Mouse (Mus musculus): ENCODE measurements around the gene Reps2. TPM values are rescaled to one million over a fixed set of nuclear protein-coding genes. Genes with fewer than 3 reads are reported as not detected.

Reps2 gene
- polyA plus RNA-seq, 1 experiment = not detected

- no peaks in the 10 kb centered on the region for H3K4me1 ChIP-seq (ENCODE audit: control insufficient read depth, insufficient read depth, low read length)
- TF ChIP-seq POLR2A (IDR thresholded peaks at IDR 0.05; ENCODE audit: insufficient read depth, low read depth, low read length) = no peak
- no peak for TF ChIP-seq CTCF (IDR thresholded peaks at IDR 0.05; ENCODE audit: insufficient read depth, low read depth, low read length)
- H3K4me3 ChIP-seq (ENCODE audit: insufficient read depth, low read depth, low read length) = no peak overlapping the region
- WGBS = 94% methylated on average over 2 of the region's 2 CpGs
- no peak overlapping the region for H3K27ac ChIP-seq (ENCODE audit: insufficient read depth, low read depth, low read length)
Observed at GRCm38 (mm10) chrX:162606113-162606512, 37.3 kb downstream of the Reps2 start.

GRCm38 (mm10) chrX:162599666-162600065 is 43.8 kb downstream of the Reps2 start:
- H3K4me3 ChIP-seq (ENCODE audit: insufficient read depth, low read depth, low read length) = no peak overlapping the region
- no peaks in the 10 kb centered on the region for H3K4me1 ChIP-seq (ENCODE audit: control insufficient read depth, insufficient read depth, low read length)
- TF ChIP-seq CTCF (IDR thresholded peaks at IDR 0.05; ENCODE audit: insufficient read depth, low read depth, low read length) = no peak
- no peak for TF ChIP-seq POLR2A (IDR thresholded peaks at IDR 0.05; ENCODE audit: insufficient read depth, low read depth, low read length)
- H3K27ac ChIP-seq (ENCODE audit: insufficient read depth, low read depth, low read length) = no peak overlapping the region
- WGBS = 82% methylated on average over 3 of the region's 3 CpGs

- Histone ChIP-seq H3K27ac (ENCODE audit: insufficient read depth, low read depth, low read length) (no peak overlapping the region), H3K4me3 (ENCODE audit: insufficient read depth, low read depth, low read length) (no peak overlapping the region), H3K4me1 (ENCODE audit: control insufficient read depth, insufficient read depth, low read length) (no peaks in the 10 kb centered on the region)
- WGBS = 38% methylated on average over 8 of the region's 8 CpGs
- TF ChIP-seq CTCF (IDR thresholded peaks at IDR 0.05; ENCODE audit: insufficient read depth, low read depth, low read length) = no peak
- TF ChIP-seq POLR2A (IDR thresholded peaks at IDR 0.05; ENCODE audit: insufficient read depth, low read depth, low read length) = no peak
Observed at GRCm38 (mm10) chrX:162591005-162591801, 52.2 kb downstream of the Reps2 start.

- no peaks in the 10 kb centered on the region for H3K4me1 ChIP-seq (ENCODE audit: control insufficient read depth, insufficient read depth, low read length)
- no peak for TF ChIP-seq CTCF (IDR thresholded peaks at IDR 0.05; ENCODE audit: insufficient read depth, low read depth, low read length)
- WGBS = 72% methylated on average over 6 of the region's 6 CpGs
- H3K27ac ChIP-seq (ENCODE audit: insufficient read depth, low read depth, low read length) = no peak overlapping the region
- no peak overlapping the region for H3K4me3 ChIP-seq (ENCODE audit: insufficient read depth, low read depth, low read length)
Observed at GRCm38 (mm10) chrX:162590145-162590790, 53.2 kb downstream of the Reps2 start.

GRCm38 (mm10) chrX:162589173-162589805 is 54.2 kb downstream of the Reps2 start:
- 88% methylated on average over 3 of the region's 3 CpGs for WGBS
- no peaks in the 10 kb centered on the region for H3K4me1 ChIP-seq (ENCODE audit: control insufficient read depth, insufficient read depth, low read length)
- no peak for TF ChIP-seq CTCF (IDR thresholded peaks at IDR 0.05; ENCODE audit: insufficient read depth, low read depth, low read length)
- TF ChIP-seq POLR2A (IDR thresholded peaks at IDR 0.05; ENCODE audit: insufficient read depth, low read depth, low read length) = no peak
- no peak overlapping the region for H3K27ac ChIP-seq (ENCODE audit: insufficient read depth, low read depth, low read length)
- no peak overlapping the region for H3K4me3 ChIP-seq (ENCODE audit: insufficient read depth, low read depth, low read length)

GRCm38 (mm10) chrX:162584349-162584748 is 59.1 kb downstream of the Reps2 start:
- Histone ChIP-seq H3K4me1 (ENCODE audit: control insufficient read depth, insufficient read depth, low read length) (no peaks in the 10 kb centered on the region), H3K4me3 (ENCODE audit: insufficient read depth, low read depth, low read length) (no peak overlapping the region), H3K27ac (ENCODE audit: insufficient read depth, low read depth, low read length) (no peak overlapping the region)
- 35% methylated on average over 3 of the region's 3 CpGs for WGBS
- TF ChIP-seq POLR2A (IDR thresholded peaks at IDR 0.05; ENCODE audit: insufficient read depth, low read depth, low read length) = no peak
- no peak for TF ChIP-seq CTCF (IDR thresholded peaks at IDR 0.05; ENCODE audit: insufficient read depth, low read depth, low read length)

GRCm38 (mm10) chrX:162580521-162580920 is 62.9 kb downstream of the Reps2 start:
- no peak for TF ChIP-seq CTCF (IDR thresholded peaks at IDR 0.05; ENCODE audit: insufficient read depth, low read depth, low read length)
- TF ChIP-seq POLR2A (IDR thresholded peaks at IDR 0.05; ENCODE audit: insufficient read depth, low read depth, low read length) = no peak
- H3K4me1 ChIP-seq (ENCODE audit: control insufficient read depth, insufficient read depth, low read length) = no peaks in the 10 kb centered on the region
- 75% methylated on average over 3 of the region's 3 CpGs for WGBS
- H3K27ac ChIP-seq (ENCODE audit: insufficient read depth, low read depth, low read length) = no peak overlapping the region
- H3K4me3 ChIP-seq (ENCODE audit: insufficient read depth, low read depth, low read length) = no peak overlapping the region

GRCm38 (mm10) chrX:162568439-162568838 is 75.0 kb downstream of the Reps2 start:
- no peak for TF ChIP-seq CTCF (IDR thresholded peaks at IDR 0.05; ENCODE audit: insufficient read depth, low read depth, low read length)
- TF ChIP-seq POLR2A (IDR thresholded peaks at IDR 0.05; ENCODE audit: insufficient read depth, low read depth, low read length) = no peak
- H3K4me1 ChIP-seq (ENCODE audit: control insufficient read depth, insufficient read depth, low read length) = no peaks in the 10 kb centered on the region
- 91% methylated on average over 2 of the region's 2 CpGs for WGBS
- no peak overlapping the region for H3K27ac ChIP-seq (ENCODE audit: insufficient read depth, low read depth, low read length)
- no peak overlapping the region for H3K4me3 ChIP-seq (ENCODE audit: insufficient read depth, low read depth, low read length)

- no peak overlapping the region for H3K4me3 ChIP-seq (ENCODE audit: insufficient read depth, low read depth, low read length)
- H3K27ac ChIP-seq (ENCODE audit: insufficient read depth, low read depth, low read length) = no peak overlapping the region
- no peaks in the 10 kb centered on the region for H3K4me1 ChIP-seq (ENCODE audit: control insufficient read depth, insufficient read depth, low read length)
- WGBS = 87% methylated on average over 4 of the region's 4 CpGs
- TF ChIP-seq CTCF (IDR thresholded peaks at IDR 0.05; ENCODE audit: insufficient read depth, low read depth, low read length) = no peak
- TF ChIP-seq POLR2A (IDR thresholded peaks at IDR 0.05; ENCODE audit: insufficient read depth, low read depth, low read length) = no peak
Observed at GRCm38 (mm10) chrX:162565501-162565900, 77.9 kb downstream of the Reps2 start.
